27 mouse cellular contexts compared by ENCODE assay signal in genomic region chr6:148481894-148482293, GRCm38 (mm10). TPM values are rescaled to one million over a fixed set of nuclear protein-coding genes. Genes with fewer than 3 reads are reported as not detected.
DNase-seq lines count a peak whose midpoint lies in the region; ATAC-seq and TF ChIP-seq lines count a peak whose summit lies in the region.
"Had no signal": no experiment of that assay in that cellular context is flagged by ENCODE, and none has a peak within 500 bp of the region (broad histone marks: within the 10 kb centered on the region; RNA-seq: fewer than 3 reads in every experiment).

No protein-coding gene starts in this region.

- H3K4me1 ChIP-seq in forebrain, embryonic 13.5 days: no peaks in the 10 kb centered on the region
- peaks cover 20% of the 10 kb centered on the region for H3K4me1 ChIP-seq in forebrain, embryonic 10.5 days
- no peaks in the 10 kb centered on the region for H3K4me1 ChIP-seq in liver, adult 2 months (ENCODE audit: control insufficient read depth, insufficient read depth, low read length)
- no peaks in the 10 kb centered on the region for H3K4me1 ChIP-seq in liver, postnatal 0 days (ENCODE audit: insufficient read depth)
- H3K4me1 ChIP-seq in lung, postnatal 0 days (ENCODE audit: insufficient read depth, low read depth, low read length): no peaks in the 10 kb centered on the region
- no peaks in the 10 kb centered on the region for H3K4me1 ChIP-seq in forebrain, postnatal 0 days (ENCODE audit: insufficient read depth)
- H3K4me1 ChIP-seq: heart, embryonic 12.5 days; liver, embryonic 13.5 days had no signal

- no peak for TF ChIP-seq CTCF in liver, adult 2 months (IDR thresholded peaks at IDR 0.05; ENCODE audit: low read depth, low read length)
- no peak for TF ChIP-seq CTCF in liver, postnatal 0 days (IDR thresholded peaks at IDR 0.05; ENCODE audit: low read depth)
- no peak for TF ChIP-seq CTCF in lung, postnatal 0 days (IDR thresholded peaks at IDR 0.05)
- no peak for TF ChIP-seq CTCF in forebrain, postnatal 0 days (IDR thresholded peaks at IDR 0.05; ENCODE audit: low read depth)

- peak; percentile 55; the same call in 1 of the 2 replicates for ATAC-seq in forebrain, embryonic 13.5 days
- no peak for ATAC-seq in liver, postnatal 0 days
- ATAC-seq in lung, postnatal 0 days: no peak
- ATAC-seq in forebrain, postnatal 0 days: peak; percentile 55
- ATAC-seq: inflammation-experienced regulatory T-cells, adult 6 months; midbrain, embryonic 13.5 days had no signal

- H3K9ac ChIP-seq in forebrain, embryonic 13.5 days: no peak overlapping the region
- no peak overlapping the region for H3K9ac ChIP-seq in liver, adult 2 months (ENCODE audit: low read depth, low read length)
- H3K9ac ChIP-seq in liver, postnatal 0 days (replicated peaks): no peak overlapping the region
- no peak overlapping the region for H3K9ac ChIP-seq in lung, postnatal 0 days (replicated peaks; ENCODE audit: low read depth)
- no peak overlapping the region for H3K9ac ChIP-seq in forebrain, postnatal 0 days
- H3K9ac ChIP-seq: embryonic facial prominence, embryonic 12.5 days; heart, embryonic 12.5 days; hindbrain, embryonic 14.5 days; limb, embryonic 12.5 days; liver, embryonic 13.5 days; midbrain, embryonic 13.5 days had no signal

- DNase-seq in forebrain, embryonic 10.5 days (ENCODE audit: extremely low spot score, low spot score): no peak
- peak; percentile 16 for DNase-seq in liver, adult 2 months (ENCODE audit: extremely low read depth, low read depth, low spot score)
- no peak for DNase-seq in liver, postnatal 0 days
- peak; percentile 20 for DNase-seq in lung, postnatal 0 days (ENCODE audit: low spot score)
- no peak for DNase-seq in lung, postnatal 4 days
- DNase-seq in forebrain, postnatal 0 days: peak; percentile 45
- DNase-seq in neural tube, embryonic 10.5 days (ENCODE audit: extremely low spot score, low spot score): no peak
- DNase-seq: B cell, adult 2 months; cerebellum, adult 11-12 months; cerebellum, adult 9-11 months; embryo, embryonic 11 days; heart, adult 2 months; heart, postnatal 4 days; kidney, adult 11 months; kidney, postnatal 14 days; layer of hippocampus, adult 9-11 months; liver, embryonic 13.5 days; right cerebral cortex, postnatal 25 days; thymus, postnatal 14 days had no signal

- no peaks in the 10 kb centered on the region for H3K9me3 ChIP-seq in forebrain, embryonic 13.5 days (replicated peaks)
- no peaks in the 10 kb centered on the region for H3K9me3 ChIP-seq in forebrain, embryonic 10.5 days
- no peaks in the 10 kb centered on the region for H3K9me3 ChIP-seq in liver, postnatal 0 days (ENCODE audit: low read length)
- no peaks in the 10 kb centered on the region for H3K9me3 ChIP-seq in lung, postnatal 0 days (ENCODE audit: low read length)
- H3K9me3 ChIP-seq in forebrain, postnatal 0 days (ENCODE audit: low read length): no peaks in the 10 kb centered on the region
- H3K9me3 ChIP-seq: embryonic facial prominence, embryonic 12.5 days; heart, embryonic 12.5 days; limb, embryonic 12.5 days; liver, embryonic 13.5 days; midbrain, embryonic 13.5 days had no signal

- H3K27ac ChIP-seq in forebrain, embryonic 13.5 days: no peak overlapping the region
- no peak overlapping the region for H3K27ac ChIP-seq in forebrain, embryonic 10.5 days
- no peak overlapping the region for H3K27ac ChIP-seq in liver, adult 2 months (replicated peaks; ENCODE audit: insufficient read depth, low read depth, low read length)
- H3K27ac ChIP-seq in liver, postnatal 0 days (ENCODE audit: low read depth): no peak overlapping the region
- no peak overlapping the region for H3K27ac ChIP-seq in lung, postnatal 0 days (ENCODE audit: low read length)
- H3K27ac ChIP-seq in forebrain, postnatal 0 days (ENCODE audit: low read depth, low read length): no peak overlapping the region
- H3K27ac ChIP-seq: embryonic facial prominence, embryonic 12.5 days; heart, adult 2 months; hindbrain, embryonic 14.5 days; limb, embryonic 12.5 days; liver, embryonic 13.5 days; macrophage; midbrain, embryonic 13.5 days had no signal

- no peaks in the 10 kb centered on the region for H3K36me3 ChIP-seq in forebrain, embryonic 13.5 days (ENCODE audit: poor library complexity, severe bottlenecking)
- no peaks in the 10 kb centered on the region for H3K36me3 ChIP-seq in forebrain, embryonic 10.5 days (replicated peaks)
- no peaks in the 10 kb centered on the region for H3K36me3 ChIP-seq in liver, adult 2 months (ENCODE audit: control insufficient read depth, insufficient read depth, low read length)
- no peaks in the 10 kb centered on the region for H3K36me3 ChIP-seq in liver, postnatal 0 days (replicated peaks; ENCODE audit: insufficient read depth, low read length)
- H3K36me3 ChIP-seq in lung, postnatal 0 days (ENCODE audit: insufficient read depth, low read length): no peaks in the 10 kb centered on the region
- no peaks in the 10 kb centered on the region for H3K36me3 ChIP-seq in forebrain, postnatal 0 days (ENCODE audit: insufficient read depth)
- H3K36me3 ChIP-seq: embryonic facial prominence, embryonic 12.5 days; heart, embryonic 12.5 days; limb, embryonic 12.5 days; liver, embryonic 13.5 days; midbrain, embryonic 13.5 days had no signal

- TF ChIP-seq EP300 in liver, postnatal 0 days (IDR thresholded peaks at IDR 0.05; ENCODE audit: low read depth): no peak
- no peak for TF ChIP-seq EP300 in lung, postnatal 0 days (IDR thresholded peaks at IDR 0.05)

- no peak overlapping the region for H3K4me2 ChIP-seq in forebrain, embryonic 13.5 days
- H3K4me2 ChIP-seq in liver, postnatal 0 days (ENCODE audit: low read depth, low read length): no peak overlapping the region
- no peak overlapping the region for H3K4me2 ChIP-seq in lung, postnatal 0 days (replicated peaks; ENCODE audit: low read depth, low read length)
- H3K4me2 ChIP-seq in forebrain, postnatal 0 days (ENCODE audit: low read depth): no peak overlapping the region
- H3K4me2 ChIP-seq: embryonic facial prominence, embryonic 12.5 days; heart, embryonic 12.5 days; hindbrain, embryonic 14.5 days; limb, embryonic 12.5 days; liver, embryonic 13.5 days; midbrain, embryonic 13.5 days had no signal

- H3K27me3 ChIP-seq in forebrain, embryonic 13.5 days: no peaks in the 10 kb centered on the region
- H3K27me3 ChIP-seq in forebrain, embryonic 10.5 days (ENCODE audit: poor library complexity, severe bottlenecking): no peaks in the 10 kb centered on the region
- no peaks in the 10 kb centered on the region for H3K27me3 ChIP-seq in liver, adult 2 months (ENCODE audit: control insufficient read depth, insufficient read depth, low read length)
- no peaks in the 10 kb centered on the region for H3K27me3 ChIP-seq in liver, postnatal 0 days (ENCODE audit: insufficient read depth, low read length)
- no peaks in the 10 kb centered on the region for H3K27me3 ChIP-seq in lung, postnatal 0 days (replicated peaks; ENCODE audit: insufficient read depth, low read length)
- H3K27me3 ChIP-seq in forebrain, postnatal 0 days (ENCODE audit: insufficient read depth, low read length): no peaks in the 10 kb centered on the region
- H3K27me3 ChIP-seq: embryonic facial prominence, embryonic 12.5 days; heart, embryonic 12.5 days; limb, embryonic 12.5 days; midbrain, embryonic 13.5 days had no signal

- no peak overlapping the region for H3K4me3 ChIP-seq in forebrain, embryonic 13.5 days
- no peak overlapping the region for H3K4me3 ChIP-seq in forebrain, embryonic 10.5 days
- H3K4me3 ChIP-seq in liver, adult 2 months (ENCODE audit: insufficient read depth, low read depth, low read length): no peak overlapping the region
- no peak overlapping the region for H3K4me3 ChIP-seq in liver, postnatal 0 days (ENCODE audit: low read depth, low read length)
- H3K4me3 ChIP-seq in lung, postnatal 0 days (ENCODE audit: low read depth, low read length): no peak overlapping the region
- H3K4me3 ChIP-seq in forebrain, postnatal 0 days (ENCODE audit: low read depth, low read length): no peak overlapping the region
- H3K4me3 ChIP-seq: embryonic facial prominence, embryonic 12.5 days; heart, adult 2 months; heart, embryonic 12.5 days; limb, embryonic 12.5 days; liver, embryonic 13.5 days; midbrain, embryonic 13.5 days had no signal

- no peak for TF ChIP-seq POLR2A in liver, adult 2 months (IDR thresholded peaks at IDR 0.05; ENCODE audit: extremely low read depth, insufficient read depth, low read length)

- no peaks in the 10 kb centered on the region for H3K79me2 ChIP-seq in liver, adult 2 months (ENCODE audit: control insufficient read depth, insufficient read depth, low read length)

RNA-seq across cellular contexts. Expression of gene Tmtc1, which starts 37.7 kb away (rescaled TPM):
- polyA plus RNA-seq in forebrain, embryonic 13.5 days (2015; fragmentation: Nextera tagmentation; extraction: Ambion mirVana): 0.87 and 1.1 TPM in 2 replicates
- polyA plus RNA-seq in forebrain, embryonic 10.5 days (2016; fragmentation: Nextera tagmentation; extraction: Ambion mirVana): 0.20 and 0.26 TPM in 2 replicates
- total RNA-seq in liver, adult 2 months (2014; rRNA removed): 0.46 and 0.47 TPM in 2 replicates
- 0.16 and 0.19 TPM in 2 replicates for polyA plus RNA-seq in liver, adult 2 months (2012; rRNA removed)
- polyA plus RNA-seq in liver, postnatal 0 days (2015; fragmentation: Nextera tagmentation; extraction: Ambion mirVana): 0.11 and 0.12 TPM in 2 replicates
- polyA plus RNA-seq in lung, postnatal 0 days (2015; fragmentation: Nextera tagmentation; extraction: Ambion mirVana): 2.2 and 2.7 TPM in 2 replicates
- 18.9 and 20.5 TPM in 2 replicates for total RNA-seq in forebrain, postnatal 0 days (2014; rRNA removed)
- 1.3 and 1.7 TPM in 2 replicates for polyA plus RNA-seq in forebrain, postnatal 0 days (2015; fragmentation: Nextera tagmentation; extraction: Ambion mirVana)
- polyA plus RNA-seq: macrophage had no signal

Comparison
In these comparisons a context has a peak if more than half of its experiments do, and no peak if none do; other contexts are left out.
1. DNase-seq: peak in liver, adult 2 months (single experiment), lung, postnatal 0 days (single experiment) and forebrain, postnatal 0 days (single experiment); none in forebrain, embryonic 10.5 days (single experiment), liver, postnatal 0 days (single experiment), lung, postnatal 4 days (0 of 2) and neural tube, embryonic 10.5 days (single experiment).
2. ATAC-seq: peak in forebrain, embryonic 13.5 days (single experiment) and forebrain, postnatal 0 days (single experiment); none in liver, postnatal 0 days (single experiment) and lung, postnatal 0 days (single experiment).